ENCODE assay signal across 13 mouse cellular contexts in the genomic region with DNA sequence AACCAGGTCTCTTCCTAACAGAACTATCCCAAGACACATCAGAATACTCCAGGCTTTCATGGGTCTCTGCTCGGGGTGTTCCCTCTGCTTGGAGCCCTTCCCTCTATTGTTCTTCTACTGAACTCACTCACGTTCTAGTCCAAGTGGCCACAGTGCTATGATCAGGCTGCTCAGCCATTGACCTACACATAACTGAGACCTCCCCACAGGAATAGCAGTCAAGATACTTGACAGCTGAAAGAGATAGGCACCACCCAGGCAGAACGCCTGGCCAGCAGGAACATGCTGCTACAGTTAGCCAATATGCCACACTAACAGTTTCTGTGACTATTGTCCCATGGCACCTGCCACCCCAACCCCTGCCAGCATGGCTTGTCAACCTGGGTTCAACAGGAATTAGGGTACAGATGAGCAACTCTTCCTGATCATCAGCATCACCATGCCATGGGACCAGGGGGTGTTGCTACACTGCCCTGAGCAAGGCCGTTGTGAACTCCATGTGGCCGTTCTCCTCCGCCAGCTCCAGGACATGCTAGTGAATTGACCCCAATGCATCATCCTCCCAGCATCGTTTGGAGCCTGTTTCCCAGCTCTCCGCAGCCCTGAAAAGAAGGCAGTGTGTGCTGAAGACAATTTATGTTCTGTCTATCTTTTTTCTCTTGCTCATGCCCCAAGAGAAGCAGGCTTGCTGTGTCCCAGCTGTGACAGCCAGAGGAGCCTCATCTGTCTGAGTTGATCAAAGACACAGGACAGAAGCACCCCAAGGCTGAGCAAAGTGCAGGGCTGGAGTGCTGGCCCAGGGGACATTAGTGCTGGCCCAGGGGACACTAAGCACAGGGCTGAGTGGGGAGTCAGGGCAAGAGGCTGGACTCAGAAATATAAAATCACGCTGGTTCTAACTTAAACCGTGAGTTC. TPM values are rescaled to one million over a fixed set of nuclear protein-coding genes. Genes with fewer than 3 reads are reported as not detected.
DNase-seq lines count a peak whose midpoint lies in the region; ATAC-seq lines count a peak whose summit lies in the region.
"Had no signal": no experiment of that assay in that cellular context is flagged by ENCODE, and none has a peak within 500 bp of the region (broad histone marks: within the 10 kb centered on the region; RNA-seq: fewer than 3 reads in every experiment).

No protein-coding gene starts in this region.

- no peaks in the 10 kb centered on the region for H3K27me3 ChIP-seq in heart, embryonic 15.5 days
- no peaks in the 10 kb centered on the region for H3K27me3 ChIP-seq in embryonic facial prominence, embryonic 10.5 days (replicated peaks; ENCODE audit: low read depth, poor library complexity, severe bottlenecking)
- H3K27me3 ChIP-seq: liver, embryonic 13.5 days; neural tube, embryonic 12.5 days had no signal

- no peak overlapping the region for H3K4me3 ChIP-seq in heart, embryonic 15.5 days
- no peak overlapping the region for H3K4me3 ChIP-seq in embryonic facial prominence, embryonic 10.5 days
- H3K4me3 ChIP-seq: liver, embryonic 13.5 days; neural tube, embryonic 12.5 days had no signal

- intact Hi-C loops in heart, postnatal 14 days (cut with DNase I) = no loop called here

- H3K27ac ChIP-seq in heart, embryonic 15.5 days = 0 out of 2 replicates have a peak overlapping the region, but pooled peaks have one; percentile 8
- H3K27ac ChIP-seq in embryonic facial prominence, embryonic 10.5 days (replicated peaks) = peak overlapping the region; percentile 57; the same call in 1 of the 2 replicates
- H3K27ac ChIP-seq: liver, embryonic 13.5 days; neural tube, embryonic 12.5 days had no signal

- peak; percentile 21 for DNase-seq in adrenal gland, postnatal 10 days
- no peak for DNase-seq in adrenal gland, adult 18-20 months (ENCODE audit: low spot score in 2 of 2)
- no peak for DNase-seq in heart, postnatal 14 days
- peak; percentile 44 to 50 for DNase-seq in layer of hippocampus, postnatal 14 days (ENCODE audit: low spot score in 2 of 2)
- no peak for DNase-seq in layer of hippocampus, adult 11-12 months (ENCODE audit: low spot score)
- DNase-seq in embryonic facial prominence, embryonic 10.5 days (ENCODE audit: low spot score) = no peak
- DNase-seq: liver, embryonic 13.5 days; right cerebral cortex, postnatal 14 days; thymus, postnatal 25 days had no signal

- H3K9me3 ChIP-seq in heart, embryonic 15.5 days (replicated peaks) = no peaks in the 10 kb centered on the region
- H3K9me3 ChIP-seq in embryonic facial prominence, embryonic 10.5 days = no peaks in the 10 kb centered on the region
- H3K9me3 ChIP-seq: liver, embryonic 13.5 days; neural tube, embryonic 12.5 days had no signal

- no peaks in the 10 kb centered on the region for H3K36me3 ChIP-seq in heart, embryonic 15.5 days
- no peaks in the 10 kb centered on the region for H3K36me3 ChIP-seq in embryonic facial prominence, embryonic 10.5 days (replicated peaks)
- H3K36me3 ChIP-seq: liver, embryonic 13.5 days; neural tube, embryonic 12.5 days had no signal

- no peak for ATAC-seq in heart, embryonic 15.5 days (replicated peaks; ENCODE audit: insufficient number of reproducible peaks, insufficient read depth, low FRiP score, low read depth)
- no peak for ATAC-seq in erythroblast, adult 5-6 weeks (replicated peaks; ENCODE audit: low FRiP score, poor library complexity, severe bottlenecking)

- no peak overlapping the region for H3K4me2 ChIP-seq in heart, embryonic 15.5 days
- H3K4me2 ChIP-seq: liver, embryonic 13.5 days; neural tube, embryonic 12.5 days had no signal

- H3K9ac ChIP-seq in heart, embryonic 15.5 days = no peak overlapping the region; the same call in 1 of the 2 replicates
- H3K9ac ChIP-seq: liver, embryonic 13.5 days; neural tube, embryonic 12.5 days had no signal

- WGBS in heart, embryonic 15.5 days = 55% methylated on average over 10 of the region's 10 CpGs
- WGBS in embryonic facial prominence, embryonic 10.5 days = 77% methylated on average over 10 of the region's 10 CpGs

- peaks cover 37% of the 10 kb centered on the region for H3K4me1 ChIP-seq in heart, embryonic 15.5 days (replicated peaks)
- peaks cover 33% of the 10 kb centered on the region for H3K4me1 ChIP-seq in embryonic facial prominence, embryonic 10.5 days

RNA-seq across cellular contexts. Expression of a gene that starts 41.1 kb away (rescaled TPM):
- 10 to 100 TPM; 21.8 to 25.0 TPM for total RNA-seq in adrenal gland, postnatal 10 days (2021)
- total RNA-seq in adrenal gland, adult 18-20 months (2021) = 10 to 100 TPM; 13.2 to 16.8 TPM
- polyA plus RNA-seq in heart, embryonic 15.5 days (2015; fragmentation: Nextera tagmentation; extraction: Ambion mirVana) = 16.0 and 22.0 TPM in 2 replicates
- 10 to 100 TPM; 16.7 to 16.8 TPM for total RNA-seq in heart, postnatal 14 days (2021)
- total RNA-seq in layer of hippocampus, postnatal 14 days (2021) = 10 to 100 TPM; 64.1 to 69.5 TPM
- 8.8 and 9.9 TPM in 2 replicates for polyA plus RNA-seq in embryonic facial prominence, embryonic 10.5 days (2016; fragmentation: Nextera tagmentation; extraction: Ambion mirVana)
- not detected in 2 replicates for total RNA-seq in erythroblast, adult 5-6 weeks (2015; ENCODE audit: low replicate concordance)
- not detected in 2 replicates for total RNA-seq in erythroblast, adult 5-6 weeks (2017; ENCODE audit: low replicate concordance)
- total RNA-seq: megakaryocyte-erythroid progenitor cell, adult 5-6 weeks had no signal

Comparison
In these comparisons a context has a peak if more than half of its experiments do, and no peak if none do; other contexts are left out.
1. DNase-seq: peak in adrenal gland, postnatal 10 days (single experiment) and layer of hippocampus, postnatal 14 days (2 of 2); none in adrenal gland, adult 18-20 months (0 of 2), heart, postnatal 14 days (0 of 2), layer of hippocampus, adult 11-12 months (single experiment) and embryonic facial prominence, embryonic 10.5 days (single experiment).
2. RNA of a gene that starts 41.1 kb away (total RNA-seq): 64.1 to 69.5 TPM in layer of hippocampus, postnatal 14 days, 21.8 to 25.0 TPM in adrenal gland, postnatal 10 days, 13.2 to 16.8 TPM in adrenal gland, adult 18-20 months and 16.7 to 16.8 TPM in heart, postnatal 14 days; not detected in erythroblast, adult 5-6 weeks; every median in the first group is over 10 times any median in the second.